Mouse (Mus musculus) ES-E14 (cell line): ENCODE data around the gene Borcs8.

ENCODE experiments used
- CHD2 ChIP-seq: IDR thresholded peaks from 2 replicates; pipeline ENCODE4 v1.6.1; 2014; ENCODE audit warnings: mild to moderate bottlenecking, low read depth, low read length, inconsistent platforms
- HCFC1 ChIP-seq: IDR thresholded peaks from 2 replicates; pipeline ENCODE4 v1.6.1; 2012; ENCODE audit warnings: low read length, inconsistent platforms, borderline replicate concordance; ENCODE audit not compliant: insufficient read depth
- MAFK ChIP-seq: IDR thresholded peaks from 2 replicates; pipeline ENCODE4 v1.6.1; 2014; ENCODE audit warnings: mild to moderate bottlenecking, low read depth, low read length, inconsistent platforms; ENCODE audit not compliant: insufficient read depth
- ZC3H11A ChIP-seq: IDR thresholded peaks from 2 replicates; pipeline ENCODE4 v1.6.1; 2012; ENCODE audit warnings: low read depth, mild to moderate bottlenecking, inconsistent platforms, low read length, borderline replicate concordance
- ZNF384 ChIP-seq: IDR thresholded peaks from 2 replicates; pipeline ENCODE4 v1.6.1; 2012; ENCODE audit warnings: low read depth, low read length, inconsistent platforms

DNA sequence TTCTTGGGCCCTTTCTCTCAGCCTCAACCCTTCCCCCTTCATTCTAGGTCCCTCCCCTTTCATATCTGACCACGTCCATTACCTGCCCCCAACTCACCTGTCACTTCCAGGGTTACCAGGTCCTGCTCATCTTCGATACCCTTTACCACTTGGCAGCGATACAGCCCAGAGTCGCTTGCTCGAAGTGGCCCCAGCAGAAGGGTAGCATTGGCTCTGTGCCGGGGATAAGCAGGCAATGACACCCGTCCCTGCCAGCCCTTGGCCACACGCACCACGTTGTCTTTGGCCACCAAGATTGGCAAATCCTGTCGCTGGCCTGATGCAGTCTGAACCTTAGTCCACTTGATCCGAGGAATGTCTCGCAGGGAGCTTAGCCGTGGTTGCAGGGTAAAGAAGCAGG lies 24.4 kb upstream of the Borcs8 start:
- no peak for TF ChIP-seq ZC3H11A
- no peak for TF ChIP-seq HCFC1
- TF ChIP-seq CHD2 = no peak
- TF ChIP-seq MAFK = no peak
- no peak for TF ChIP-seq ZNF384
